Mouse (Mus musculus) olfactory bulb, adult 2 months (tissue): Measurements from ENCODE around the gene Exoc4. TPM values are rescaled to one million over a fixed set of nuclear protein-coding genes. Genes with fewer than 3 reads are reported as not detected.

Source experiments
- H3K27ac ChIP-seq: fragments of 200-500 bp; 2 replicates; pipeline ENCODE4 v1.5.1; 2012; ENCODE audit warnings: low read depth, low read length; ENCODE audit not compliant: insufficient read depth
- H3K4me1 ChIP-seq: fragments of 200-500 bp; 2 replicates; pipeline ENCODE4 v1.6.1; 2012; ENCODE audit warnings: low read length; ENCODE audit not compliant: control insufficient read depth, insufficient read depth
- H3K4me3 ChIP-seq: fragments of 200-500 bp; 2 replicates; pipeline ENCODE4 v1.5.1; 2012; ENCODE audit warnings: mild to moderate bottlenecking, low read depth, low read length, moderate library complexity; ENCODE audit not compliant: insufficient read depth
- CTCF ChIP-seq: fragments of 200-500 bp; IDR thresholded peaks from 2 replicates; pipeline ENCODE4 v1.5.1; 2012; ENCODE audit warnings: low read depth, mild to moderate bottlenecking, low read length, moderate library complexity; ENCODE audit not compliant: insufficient read depth
- POLR2A ChIP-seq: fragments of 200-500 bp; IDR thresholded peaks from 2 replicates; pipeline ENCODE4 v1.6.1; 2012; ENCODE audit warnings: mild to moderate bottlenecking, low read depth, low read length, moderate library complexity; ENCODE audit not compliant: insufficient read depth
- WGBS: fragments of 180-500 bp; shearing (Covaris S2); methylation state at CpG from one replicate; pipeline ENCODE4 v1.1.7; 2018; 5-methylcytosine and 5-hydroxymethylcytosine counted together
- polyA plus RNA-seq: library from polyadenylated mRNA; stranded (reverse); fragments of >200 nt; gene quantifications from 2 replicates; pipeline ENCODE4 v1.2.4, GENCODE M21; 2012; ENCODE audit warnings: low replicate concordance; ENCODE audit not compliant: missing spikeins, insufficient read depth, insufficient read length

The Exoc4 gene
- polyA plus RNA-seq, 1 experiment = not detected

DNA sequence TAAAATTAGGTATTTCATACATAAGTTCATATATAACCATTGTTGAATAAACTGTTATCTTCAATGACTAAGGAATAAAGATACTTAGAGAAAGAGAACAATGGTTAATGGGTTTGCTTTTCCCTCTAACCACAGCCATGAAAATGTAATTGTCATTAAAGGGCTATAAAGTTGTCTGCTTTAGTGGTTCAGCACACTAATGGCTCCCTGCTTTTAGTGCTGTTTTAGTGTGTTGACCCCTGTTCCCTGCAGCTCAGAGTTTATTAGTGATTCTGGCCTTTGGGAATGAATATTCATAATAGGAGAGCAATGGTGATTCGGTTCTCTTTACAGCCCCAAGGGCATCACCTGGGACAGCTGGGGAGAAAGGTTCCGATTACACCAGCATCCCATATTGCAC lies 483.3 kb downstream of the Exoc4 start:
- no peaks in the 10 kb centered on the region for H3K4me1 ChIP-seq
- TF ChIP-seq POLR2A (no peak), CTCF (no peak)
- 79% methylated on average over 2 of the region's 2 CpGs for WGBS

DNA sequence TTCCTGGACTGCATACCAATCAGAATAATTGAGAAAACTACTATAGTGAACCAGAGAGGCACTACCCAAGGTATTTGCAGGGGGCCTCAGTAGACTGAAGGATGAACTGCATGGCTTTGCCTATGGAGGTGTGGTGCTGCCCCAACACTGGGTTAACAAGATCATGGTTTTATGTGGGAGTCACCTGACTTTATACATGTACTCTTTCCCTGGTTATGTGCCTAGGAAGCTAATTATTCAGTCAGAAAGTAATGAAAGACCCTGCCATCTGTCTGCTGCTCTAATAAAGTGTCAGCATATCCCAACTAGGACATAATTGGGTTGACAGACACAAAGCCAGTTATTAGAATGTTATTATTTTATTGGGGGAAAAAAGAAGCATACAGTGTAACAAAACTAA lies 484.7 kb downstream of the Exoc4 start:
- TF ChIP-seq POLR2A (no peak), CTCF (no peak)
- Histone ChIP-seq H3K4me1 (no peaks in the 10 kb centered on the region), H3K4me3 (no peak overlapping the region), H3K27ac (no peak overlapping the region)

More for the DNA sequence above, 483.3 kb downstream of the Exoc4 start:
- Histone ChIP-seq H3K4me3 (no peak overlapping the region), H3K27ac (no peak overlapping the region)

DNA sequence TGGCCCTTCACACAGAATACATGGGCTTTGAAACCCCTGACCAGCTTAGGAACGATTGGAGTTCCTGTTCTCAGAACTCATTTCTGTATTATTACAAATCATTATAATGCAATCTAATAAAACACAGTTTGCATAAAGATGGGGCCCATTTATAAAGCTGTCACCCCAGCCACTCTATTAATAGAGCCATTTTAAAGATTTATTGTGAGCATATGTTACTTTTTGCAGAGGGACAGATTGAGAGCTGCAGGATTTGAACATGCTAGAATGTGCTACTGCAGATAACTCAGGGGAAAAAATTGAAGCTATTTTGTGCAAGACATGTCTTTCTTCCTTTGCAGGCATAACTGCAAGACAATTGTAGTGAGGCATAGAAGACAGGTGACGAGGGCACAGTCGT lies 485.1 kb downstream of the Exoc4 start:
- WGBS = 86% methylated on average over 3 of the region's 3 CpGs
- Histone ChIP-seq H3K4me1 (no peaks in the 10 kb centered on the region), H3K4me3 (no peak overlapping the region), H3K27ac (no peak overlapping the region)
- TF ChIP-seq CTCF = no peak
- no peak for TF ChIP-seq POLR2A

DNA sequence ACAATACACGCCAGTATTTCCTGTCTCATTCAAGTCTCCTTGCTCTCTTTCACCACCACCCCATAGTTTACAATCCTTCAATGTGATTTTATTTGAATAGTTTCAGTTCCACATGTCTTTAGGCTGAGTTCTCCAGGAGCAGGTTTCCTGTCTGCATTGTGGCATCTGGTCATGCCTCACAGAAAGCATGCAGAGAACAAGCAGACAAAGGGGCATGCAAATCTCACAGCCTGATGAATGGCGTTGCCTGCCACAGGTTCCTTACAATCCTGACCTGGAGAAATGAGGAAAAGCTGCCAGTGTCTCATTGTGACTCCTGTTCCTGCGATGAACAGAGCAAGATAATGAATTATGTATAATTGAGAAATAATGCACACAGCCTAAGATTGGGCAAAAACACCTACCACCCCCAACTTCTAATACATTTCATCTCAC lies 490.0 kb downstream of the Exoc4 start:
- WGBS = 67% methylated on average over 3 of the region's 3 CpGs
- Histone ChIP-seq H3K4me1 (no peaks in the 10 kb centered on the region), H3K4me3 (no peak overlapping the region), H3K27ac (no peak overlapping the region)
- TF ChIP-seq CTCF (no peak), POLR2A (no peak)

DNA sequence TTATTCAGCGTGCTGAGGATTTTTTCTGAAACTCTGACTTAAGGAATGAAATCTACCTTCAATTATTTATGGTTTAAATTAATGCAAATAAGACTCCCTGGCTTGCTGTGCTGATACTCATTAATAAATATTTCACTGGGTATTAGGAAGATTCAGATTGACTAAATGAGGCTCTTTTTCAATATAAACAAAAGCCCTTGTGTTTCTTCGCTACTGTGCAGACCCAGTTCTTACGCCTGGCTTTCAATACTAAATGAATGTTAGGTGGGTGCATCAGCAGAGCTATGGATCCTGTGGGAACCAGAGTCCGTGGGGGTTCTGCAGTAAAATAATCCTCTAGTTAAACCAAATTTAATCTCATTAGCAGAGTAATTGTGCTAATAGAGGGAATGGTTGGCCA lies 490.4 kb downstream of the Exoc4 start:
- WGBS = 73% methylated on average over 4 of the region's 4 CpGs
- no peak overlapping the region for H3K27ac ChIP-seq
- H3K4me3 ChIP-seq = no peak overlapping the region
- no peak for TF ChIP-seq CTCF
- no peaks in the 10 kb centered on the region for H3K4me1 ChIP-seq

DNA sequence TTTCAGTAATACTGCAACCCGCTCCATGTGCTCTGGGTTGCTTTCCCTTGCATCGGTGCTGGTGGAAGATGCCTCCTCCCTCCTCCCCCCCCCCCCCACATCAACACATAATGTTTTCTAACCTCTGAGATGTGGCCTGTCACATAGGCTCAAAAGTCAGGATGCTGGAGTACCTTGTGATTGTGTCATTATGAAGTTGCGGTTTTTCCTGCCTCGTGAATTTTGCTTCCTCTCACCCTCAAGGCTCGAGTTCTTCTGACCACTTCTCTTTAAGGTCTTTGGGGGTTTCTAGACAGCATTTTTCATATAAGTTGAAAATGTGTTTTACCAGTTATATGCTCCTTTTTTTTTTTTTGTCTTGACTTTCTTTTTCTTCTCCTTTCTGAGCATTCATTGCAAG lies 507.1 kb downstream of the Exoc4 start:
- H3K4me1 ChIP-seq = no peaks in the 10 kb centered on the region
- no peak overlapping the region for H3K27ac ChIP-seq
- H3K4me3 ChIP-seq = no peak overlapping the region
- TF ChIP-seq CTCF (no peak), POLR2A (no peak)
- 96% methylated on average over 5 of the region's 5 CpGs for WGBS

DNA sequence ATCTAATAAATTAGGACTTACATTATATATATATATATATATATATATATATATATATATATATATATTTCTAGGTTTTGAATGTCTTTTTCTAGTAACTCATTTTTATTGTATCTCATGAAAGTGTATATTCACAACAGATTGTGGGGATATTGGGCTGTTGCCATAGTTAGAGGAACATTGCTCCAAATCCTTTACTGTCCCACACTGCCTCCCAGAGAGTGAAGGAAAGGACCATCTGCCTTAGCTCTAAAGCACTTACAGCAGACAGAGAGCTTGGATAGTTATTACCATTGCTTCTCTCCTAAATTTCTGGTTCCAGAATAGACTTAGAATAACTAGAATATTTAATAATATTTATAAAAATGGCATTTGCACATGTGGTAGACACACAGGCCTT lies 512.7 kb downstream of the Exoc4 start:
- Histone ChIP-seq H3K4me3 (no peak overlapping the region), H3K27ac (no peak overlapping the region), H3K4me1 (no peaks in the 10 kb centered on the region; the same call in 1 of the 2 replicates)
- TF ChIP-seq CTCF = no peak

DNA sequence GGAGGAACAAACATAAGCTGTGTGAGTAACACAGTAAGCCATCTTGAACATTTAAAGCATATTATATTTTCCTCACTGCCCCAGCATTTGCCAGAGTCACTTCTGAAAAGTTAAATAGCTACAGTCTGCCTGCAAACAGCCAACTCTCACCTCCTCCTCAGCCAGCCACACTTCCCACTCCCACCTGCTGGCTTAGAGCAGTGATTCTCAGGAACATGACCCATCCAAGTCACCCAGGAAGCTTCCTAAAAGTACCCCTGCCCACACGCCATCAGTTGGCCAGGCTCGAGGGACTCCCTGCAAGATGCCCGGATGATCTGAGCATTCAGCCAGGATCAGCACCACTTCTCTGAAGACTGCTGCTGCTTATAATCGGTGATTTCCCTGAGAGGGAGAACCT lies 514.4 kb downstream of the Exoc4 start:
- 79% methylated on average over 4 of the region's 4 CpGs for WGBS
- TF ChIP-seq CTCF (no peak), POLR2A (no peak)
- Histone ChIP-seq H3K27ac (no peak overlapping the region), H3K4me1 (no peaks in the 10 kb centered on the region; the same call in 1 of the 2 replicates), H3K4me3 (no peak overlapping the region)

DNA sequence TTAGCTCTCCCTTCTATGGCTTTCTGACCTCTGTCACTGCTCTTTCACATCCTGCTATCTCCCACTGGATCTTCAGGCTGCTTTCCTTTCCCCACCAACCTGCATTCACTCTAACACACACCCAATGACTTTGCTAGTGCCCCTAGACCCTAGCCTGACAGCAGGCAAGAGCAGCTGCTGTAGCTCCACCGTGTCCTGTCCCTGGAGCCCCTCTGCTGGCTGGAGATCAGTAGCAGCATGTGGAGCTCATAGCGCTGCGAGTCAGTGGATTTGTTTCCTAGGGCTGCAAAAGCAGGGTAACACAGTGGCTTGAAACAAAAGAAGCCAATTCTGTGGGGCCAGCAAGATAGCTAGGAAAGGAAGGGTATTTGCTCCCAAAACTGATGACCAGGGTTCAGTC lies 515.1 kb downstream of the Exoc4 start:
- Histone ChIP-seq H3K4me1 (no peaks in the 10 kb centered on the region; the same call in 1 of the 2 replicates), H3K4me3 (no peak overlapping the region), H3K27ac (no peak overlapping the region)
- TF ChIP-seq POLR2A (no peak), CTCF (no peak)
- WGBS = 61% methylated on average over 3 of the region's 3 CpGs

DNA sequence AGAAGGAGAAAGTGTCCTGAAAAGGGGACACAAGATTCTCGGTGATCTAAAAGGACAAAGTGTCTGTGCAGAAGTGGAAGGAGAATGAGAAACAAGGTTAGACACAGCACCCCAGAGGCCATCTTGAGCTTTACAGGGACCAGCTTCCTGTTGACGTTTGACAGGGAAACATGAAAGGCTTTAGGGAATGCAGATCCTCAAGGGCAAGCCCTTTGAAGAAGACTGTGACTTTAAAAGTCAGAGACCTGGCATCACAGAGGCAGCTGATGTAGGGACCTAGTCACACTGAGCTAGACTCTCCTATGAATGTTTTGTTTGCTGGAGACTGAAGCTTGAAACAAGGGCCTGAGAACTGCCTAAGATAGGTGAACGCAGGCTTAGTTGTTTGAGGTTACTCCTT lies 520.4 kb downstream of the Exoc4 start:
- Histone ChIP-seq H3K4me1 (peaks cover 2% of the 10 kb centered on the region; the same call in 1 of the 2 replicates), H3K27ac (no peak overlapping the region), H3K4me3 (no peak overlapping the region)
- 91% methylated on average over 3 of the region's 3 CpGs for WGBS
- TF ChIP-seq CTCF (no peak), POLR2A (no peak)
